Mouse (Mus musculus) myocyte (in vitro differentiated cells): ENCODE measurements around the gene Eva1a. TPM values are rescaled to one million over a fixed set of nuclear protein-coding genes. Genes with fewer than 3 reads are reported as not detected.

ENCODE experiments used
- H3K27me3 ChIP-seq: one replicate; pipeline ENCODE4 v1.6.1; 2011; ENCODE audit not compliant: control insufficient read depth, insufficient read depth, insufficient read length
- H3K36me3 ChIP-seq: one replicate; pipeline ENCODE4 v1.6.1; 2011; ENCODE audit not compliant: control insufficient read depth, insufficient read depth
- H3K4me2 ChIP-seq: one replicate; pipeline ENCODE4 v1.6.1; 2011; ENCODE audit warnings: low read depth, control low read depth
- H3K4me3 ChIP-seq: one replicate; pipeline ENCODE4 v1.5.1; 2011; ENCODE audit warnings: mild to moderate bottlenecking, control low read depth, moderate library complexity
- H3K79me2 ChIP-seq: one replicate; pipeline ENCODE4 v1.6.1; 2011; ENCODE audit not compliant: control insufficient read depth, insufficient read depth
- H3ac ChIP-seq: one replicate; pipeline ENCODE4 v1.6.1; 2011; ENCODE audit not compliant: control insufficient read depth, insufficient read length
- CEBPB ChIP-seq: IDR thresholded peaks from 2 replicates; pipeline ENCODE4 v1.6.1; 2011; ENCODE audit warnings: mild to moderate bottlenecking, moderate library complexity; ENCODE audit not compliant: poor library complexity, insufficient read depth, severe bottlenecking
- E2F4 ChIP-seq: IDR thresholded peaks from one replicate; pipeline ENCODE4 v1.6.1; 2011; ENCODE audit warnings: mild to moderate bottlenecking, control low read depth, moderate library complexity; ENCODE audit not compliant: insufficient read depth
- MAX ChIP-seq: IDR thresholded peaks from one replicate; pipeline ENCODE4 v1.6.1; 2011; ENCODE audit warnings: low read depth, mild to moderate bottlenecking, control low read depth
- MYOD1 ChIP-seq, 3 experiments: IDR thresholded peaks; one replicate each; pipeline ENCODE4 v1.6.1; 2011; ENCODE audit warnings: control low read depth in 2 of 3, low read depth in 2 of 3, mild to moderate bottlenecking in 2 of 3, moderate library complexity in 1 of 3; ENCODE audit not compliant: insufficient read length in 2 of 3, control insufficient read depth in 1 of 3
- MYOG ChIP-seq, 3 experiments: IDR thresholded peaks; one replicate each; pipeline ENCODE4 v1.6.1; 2011; ENCODE audit warnings: control low read depth in 2 of 3, low read depth in 2 of 3, mild to moderate bottlenecking in 2 of 3; ENCODE audit not compliant: insufficient read length in 2 of 3, control insufficient read depth in 1 of 3, insufficient read depth in 1 of 3
- POLR2A ChIP-seq: IDR thresholded peaks from one replicate; pipeline ENCODE4 v1.6.1; 2011; ENCODE audit warnings: low read depth, mild to moderate bottlenecking, control low read depth, moderate library complexity; ENCODE audit not compliant: insufficient read length
- POLR2AphosphoS2 ChIP-seq: IDR thresholded peaks from one replicate; pipeline ENCODE4 v1.6.1; 2011; ENCODE audit warnings: low read depth, control low read depth; ENCODE audit not compliant: insufficient read length
- REST ChIP-seq: IDR thresholded peaks from one replicate; pipeline ENCODE4 v1.6.1; 2011; ENCODE audit warnings: mild to moderate bottlenecking, control low read depth, moderate library complexity; ENCODE audit not compliant: insufficient read depth, insufficient read length
- SRF ChIP-seq: IDR thresholded peaks from one replicate; pipeline ENCODE4 v1.6.1; 2011; ENCODE audit warnings: low read depth; ENCODE audit not compliant: control insufficient read depth, insufficient read length
- TCF12 ChIP-seq: IDR thresholded peaks from one replicate; pipeline ENCODE4 v1.6.1; 2011; ENCODE audit warnings: mild to moderate bottlenecking, control low read depth; ENCODE audit not compliant: poor library complexity, insufficient read depth, severe bottlenecking
- TCF3 ChIP-seq: IDR thresholded peaks from one replicate; pipeline ENCODE4 v1.6.1; 2011; ENCODE audit warnings: low read depth, control low read depth; ENCODE audit not compliant: insufficient read length
- USF1 ChIP-seq: IDR thresholded peaks from one replicate; pipeline ENCODE4 v1.6.1; 2011; ENCODE audit warnings: low read depth, mild to moderate bottlenecking, control low read depth, moderate library complexity
- polyA plus RNA-seq: library from polyadenylated mRNA; unstranded; fragments of >200 nt; fragmentation: generic; extraction: Trizol; gene quantifications from one replicate; pipeline ENCODE4 v1.2.1, GENCODE M21; 2012; ENCODE audit warnings: missing spikeins

Gene Eva1a
- polyA plus RNA-seq, 1 experiment = 0.07 TPM

GRCm38 (mm10) chr6:82030511-82030884 is 10.3 kb upstream of the Eva1a start:
- TF ChIP-seq MAX (no peak), POLR2A (no peak), REST (no peak), MYOD1 (IDR thresholded peaks at IDR 0.05; ENCODE audit: control insufficient read depth in 1 of 3, insufficient read length in 2 of 3, low read depth in 2 of 3) (no peak), USF1 (no peak)
- Histone ChIP-seq H3K36me3 (no peaks in the 10 kb centered on the region), H3K27me3 (no peaks in the 10 kb centered on the region), H3K79me2 (no peaks in the 10 kb centered on the region), H3ac (no peak overlapping the region), H3K4me3 (no peak overlapping the region), H3K4me2 (no peak overlapping the region)

DNA sequence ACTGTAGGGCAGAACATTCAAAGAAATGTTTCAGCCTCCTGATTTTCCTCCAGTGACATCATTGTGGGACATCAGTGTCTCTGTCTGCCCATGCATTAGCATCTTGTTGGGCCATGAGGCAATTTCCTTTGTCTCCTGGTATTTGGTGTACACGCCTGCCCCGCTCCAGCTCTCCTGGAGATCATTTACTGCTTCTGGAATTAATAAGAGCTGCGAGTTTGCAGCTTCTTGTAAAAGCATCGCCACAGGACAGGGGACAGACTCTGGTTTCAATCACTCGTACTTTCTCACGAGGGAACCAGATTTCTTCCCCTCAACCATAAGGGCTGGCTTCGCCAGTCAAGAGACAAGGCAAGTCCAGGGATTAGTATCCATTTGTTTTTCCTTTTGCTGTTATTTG is 3.6 kb upstream of the Eva1a start:
- TF ChIP-seq E2F4 (no peak), TCF12 (no peak), POLR2AphosphoS2 (no peak), POLR2A (no peak), TCF3 (no peak), REST (no peak), MYOD1 (IDR thresholded peaks at IDR 0.05; ENCODE audit: control insufficient read depth in 1 of 3, insufficient read length in 2 of 3, low read depth in 2 of 3) (no peak), SRF (no peak), CEBPB (no peak), USF1 (no peak), MYOG (IDR thresholded peaks at IDR 0.05; ENCODE audit: control insufficient read depth in 1 of 3, insufficient read depth in 1 of 3, insufficient read length in 2 of 3, low read depth in 2 of 3) (no peak), MAX (no peak)

GRCm38 (mm10) chr6:82039193-82039592 is 1.6 kb upstream of the Eva1a start:
- TF ChIP-seq TCF3 = no peak
- TF ChIP-seq SRF = no peak
- no peak for TF ChIP-seq CEBPB
- no peak for TF ChIP-seq TCF12
- no peak for TF ChIP-seq MYOD1 (IDR thresholded peaks at IDR 0.05; ENCODE audit: control insufficient read depth in 1 of 3, insufficient read length in 2 of 3, low read depth in 2 of 3)
- TF ChIP-seq USF1 = no peak
- TF ChIP-seq POLR2A = no peak
- no peak for TF ChIP-seq POLR2AphosphoS2
- TF ChIP-seq REST = no peak
- Histone ChIP-seq H3K4me2 (no peak overlapping the region), H3K79me2 (no peaks in the 10 kb centered on the region), H3K36me3 (no peaks in the 10 kb centered on the region), H3K4me3 (no peak overlapping the region), H3ac (no peak overlapping the region), H3K27me3 (no peaks in the 10 kb centered on the region)

More for the DNA sequence above, 3.6 kb upstream of the Eva1a start:
- H3K27me3 ChIP-seq = no peaks in the 10 kb centered on the region
- no peaks in the 10 kb centered on the region for H3K36me3 ChIP-seq
- no peaks in the 10 kb centered on the region for H3K79me2 ChIP-seq
- no peak overlapping the region for H3ac ChIP-seq
- no peak overlapping the region for H3K4me2 ChIP-seq
- H3K4me3 ChIP-seq = no peak overlapping the region

DNA sequence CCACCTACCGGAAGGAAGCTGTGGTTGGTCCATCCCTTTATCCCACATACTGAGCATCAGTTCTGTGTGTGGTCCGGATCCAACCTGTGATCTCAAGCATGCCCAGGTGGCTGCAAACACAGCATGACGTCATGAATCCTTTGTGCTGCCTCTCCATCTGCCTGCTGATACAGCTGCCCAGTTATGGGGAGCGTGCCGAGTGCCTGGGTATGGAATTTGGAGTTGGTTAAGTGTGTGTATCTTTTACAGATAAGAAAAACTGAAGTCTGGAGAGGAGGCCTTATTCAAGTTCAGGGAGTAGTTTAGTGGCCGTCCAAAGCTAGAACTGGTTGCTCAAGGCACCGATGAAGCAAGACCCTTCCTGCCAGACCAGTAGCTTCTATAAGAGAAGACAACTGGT is 875 bp upstream of the Eva1a start:
- no peak overlapping the region for H3K4me3 ChIP-seq
- TF ChIP-seq REST (no peak), POLR2AphosphoS2 (no peak), MYOG (IDR thresholded peaks at IDR 0.05; ENCODE audit: control insufficient read depth in 1 of 3, insufficient read depth in 1 of 3, insufficient read length in 2 of 3, low read depth in 2 of 3) (no peak), CEBPB (no peak), MYOD1 (IDR thresholded peaks at IDR 0.05; ENCODE audit: control insufficient read depth in 1 of 3, insufficient read length in 2 of 3, low read depth in 2 of 3) (no peak)
- no peaks in the 10 kb centered on the region for H3K27me3 ChIP-seq
- H3K36me3 ChIP-seq = no peaks in the 10 kb centered on the region
- no peak overlapping the region for H3ac ChIP-seq
- no peaks in the 10 kb centered on the region for H3K79me2 ChIP-seq
- H3K4me2 ChIP-seq = no peak overlapping the region

- no peaks in the 10 kb centered on the region for H3K79me2 ChIP-seq
- no peak for TF ChIP-seq MAX
- no peak for TF ChIP-seq E2F4
These were observed 849 bp downstream of the Eva1a start for GRCm38 (mm10) chr6:82041488-82042295.

More at GRCm38 (mm10) chr6:82041488-82042295, 849 bp downstream of the Eva1a start:
- no peak overlapping the region for H3ac ChIP-seq
- no peaks in the 10 kb centered on the region for H3K27me3 ChIP-seq
- peak overlapping the region; percentile 86 for H3K4me2 ChIP-seq
- H3K4me3 ChIP-seq = peak overlapping the region; percentile 15
- H3K36me3 ChIP-seq = no peaks in the 10 kb centered on the region
